Mouse (Mus musculus): ENCODE measurements around the gene Nxpe3.

The Nxpe3 gene

DNA sequence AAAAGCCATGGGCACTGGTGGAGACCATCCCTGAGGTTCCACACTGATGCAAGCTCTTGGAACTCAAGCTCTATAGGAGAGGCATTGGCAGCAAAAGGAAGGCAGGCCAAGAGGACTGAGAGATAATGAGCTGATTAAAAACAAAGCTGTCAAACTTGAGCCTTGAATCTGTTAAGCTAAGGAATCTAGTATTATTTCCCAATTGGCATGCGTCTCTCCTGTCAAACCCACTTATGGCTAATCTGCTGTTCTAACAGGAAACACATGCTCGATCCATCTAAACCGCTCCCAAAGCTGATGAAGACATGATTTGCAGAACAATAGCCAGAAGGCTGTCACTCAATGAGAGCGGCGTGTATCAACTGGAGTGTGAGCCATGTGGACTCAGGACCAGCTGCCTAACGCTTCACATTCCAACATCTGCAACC, 87.6 kb downstream of the Nxpe3 start:
- peak; percentile 63 for DNase-seq

DNA sequence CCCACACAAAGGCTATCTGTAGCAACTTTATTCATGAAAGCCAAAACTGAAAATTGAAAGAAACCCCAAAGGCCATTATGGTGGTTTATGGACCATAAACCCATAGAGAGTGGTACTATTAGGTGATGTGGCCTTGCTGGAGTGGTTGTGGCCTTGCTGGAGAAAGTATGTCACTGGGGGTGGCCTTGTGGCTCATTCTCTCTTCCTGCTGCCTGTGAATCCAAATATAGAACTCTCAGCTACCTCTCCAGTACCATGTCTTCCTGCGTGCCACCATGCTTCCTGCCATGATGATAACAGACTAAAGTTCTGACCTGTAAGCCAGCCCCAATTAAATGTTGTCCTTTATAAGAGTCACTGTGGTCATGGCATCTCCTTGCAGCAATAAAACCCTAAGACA, 90.3 kb downstream of the Nxpe3 start:
- DNase-seq = no peak

DNA sequence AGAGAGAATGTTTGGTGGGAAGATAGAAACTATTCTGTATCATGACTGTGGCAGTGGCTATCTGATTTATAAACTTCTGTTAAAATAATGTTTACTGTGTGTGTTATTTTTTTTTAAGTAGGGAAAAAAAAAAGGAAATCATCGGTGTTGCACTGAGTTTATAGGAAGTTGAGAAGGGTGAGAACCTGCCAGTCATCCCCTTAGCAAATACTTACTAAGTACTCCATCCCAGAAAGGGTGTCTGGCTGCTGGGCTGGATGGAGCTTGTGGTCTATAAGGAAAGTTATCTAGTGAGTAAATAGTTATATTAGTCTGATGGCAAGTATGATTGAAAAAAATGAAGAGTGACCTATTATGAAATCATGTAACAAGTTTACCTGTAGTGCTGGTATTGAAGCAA, 93.5 kb downstream of the Nxpe3 start:
- DNase-seq = no peak

DNA sequence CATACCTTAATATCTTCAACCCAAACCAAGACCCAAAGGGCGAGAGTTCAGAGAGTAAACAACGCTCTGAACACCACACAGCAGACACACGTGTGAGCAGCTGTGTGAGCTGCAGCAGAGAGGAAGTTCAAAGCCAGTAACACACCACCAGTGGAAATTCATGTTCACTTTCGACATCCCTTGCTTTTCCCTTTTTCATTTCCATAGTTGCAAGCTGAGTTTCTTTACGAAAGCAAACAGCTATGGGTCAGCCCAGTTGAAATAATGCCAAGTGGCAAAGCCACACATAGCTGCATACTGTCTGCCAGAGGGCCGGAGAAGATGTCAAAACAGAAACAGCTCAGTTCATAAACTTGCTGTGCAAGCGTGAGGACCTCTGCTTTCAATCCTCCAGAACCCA, 96.2 kb downstream of the Nxpe3 start:
- DNase-seq = no peak

DNA sequence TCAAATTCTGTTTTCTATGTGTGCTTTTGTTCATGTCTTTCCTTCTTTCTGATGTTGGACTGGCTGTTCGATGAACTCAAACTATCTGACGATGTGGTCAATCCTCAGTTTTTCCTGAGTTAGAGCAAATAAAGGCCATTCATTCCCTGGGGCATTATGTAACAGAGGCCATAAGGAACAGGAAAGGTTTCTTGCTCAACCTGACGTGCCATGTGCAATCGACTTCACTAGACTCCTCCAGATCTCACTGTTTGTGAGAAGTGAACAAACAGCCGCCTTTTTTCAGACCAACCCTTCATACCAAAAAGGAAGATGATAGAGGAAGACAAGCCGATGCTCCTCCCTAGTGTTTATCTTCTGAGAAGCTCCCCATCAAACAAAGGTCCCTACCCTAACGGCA, 104.8 kb downstream of the Nxpe3 start:
- no peak for DNase-seq
